Mouse (Mus musculus) spleen, adult 12 weeks (tissue): ENCODE measurements around the gene Gm13696.
"Not testable (repeated sequence)": the region's sequence is repeated elsewhere in the genome, so short reads cannot be mapped to it uniquely, and the experiment has no call there.

Experiments
- DNase-seq: peaks from one replicate; pipeline ENCODE4 v3.0.0; 2022; ENCODE audit warnings: low spot score

Gm13696 gene

GRCm38 (mm10) chr2:83972823-83973222 lies at the start of gene Gm13696:
Gene Gm13696, plus strand, starts transcription at chr2:83973123.
- DNase-seq: not testable (repeated sequence)

GRCm38 (mm10) chr2:83929478-83930088 lies 43.3 kb upstream of the Gm13696 start:
- no peak for DNase-seq

GRCm38 (mm10) chr2:83940931-83941361 lies 32.0 kb upstream of the Gm13696 start, which contains the start of gene Zswim2:
Gene Zswim2, minus strand, starts transcription at chr2:83941228.
- DNase-seq: no peak

GRCm38 (mm10) chr2:83941378-83941777 lies 31.5 kb upstream of the Gm13696 start:
- DNase-seq: no peak

GRCm38 (mm10) chr2:83941792-83942191 lies 31.1 kb upstream of the Gm13696 start:
- DNase-seq: no peak

GRCm38 (mm10) chr2:83955393-83955792 lies 17.5 kb upstream of the Gm13696 start, which contains the start of gene Gm13698:
Gene Gm13698, plus strand, starts transcription at chr2:83955693.
- not testable (repeated sequence) for DNase-seq

GRCm38 (mm10) chr2:83961203-83961602 lies 11.7 kb upstream of the Gm13696 start, which contains the start of gene Gm13693:
Gene Gm13693, plus strand, starts transcription at chr2:83961503.
- DNase-seq: not testable (repeated sequence)

- not testable (repeated sequence) for DNase-seq
Measured at GRCm38 (mm10) chr2:83967013-83967412, 5.9 kb upstream of the Gm13696 start, which contains the start of gene Gm13695. Gene Gm13695, plus strand, starts transcription at chr2:83967313.

- DNase-seq: not testable (repeated sequence)
Measured at GRCm38 (mm10) chr2:83978633-83979032, 5.7 kb downstream of the Gm13696 start, which contains the start of gene Gm13694. Gene Gm13694, plus strand, starts transcription at chr2:83978933.

- not testable (repeated sequence) for DNase-seq
Measured at GRCm38 (mm10) chr2:83984443-83984842, 11.5 kb downstream of the Gm13696 start, which contains the start of gene Gm13697. Gene Gm13697, plus strand, starts transcription at chr2:83984743.

GRCm38 (mm10) chr2:83990253-83990652 lies 17.3 kb downstream of the Gm13696 start, which contains the start of gene Gm13691:
Gene Gm13691, plus strand, starts transcription at chr2:83990553.
- not testable (repeated sequence) for DNase-seq

- peak; percentile 10 for DNase-seq
Measured at GRCm38 (mm10) chr2:83993639-83994255, 20.8 kb downstream of the Gm13696 start.

- not testable (repeated sequence) for DNase-seq
Measured at GRCm38 (mm10) chr2:83994526-83994925, 21.6 kb downstream of the Gm13696 start.

- no peak for DNase-seq
Measured at GRCm38 (mm10) chr2:84008913-84009312, 36.0 kb downstream of the Gm13696 start.

- DNase-seq: no peak
Measured at GRCm38 (mm10) chr2:84009818-84010217, 36.9 kb downstream of the Gm13696 start.

- DNase-seq: no peak
Measured at GRCm38 (mm10) chr2:84014572-84014971, 41.6 kb downstream of the Gm13696 start.

- not testable (repeated sequence) for DNase-seq
Measured at GRCm38 (mm10) chr2:84016291-84016690, 43.4 kb downstream of the Gm13696 start.

- no peak for DNase-seq
Measured at GRCm38 (mm10) chr2:84018330-84018729, 45.4 kb downstream of the Gm13696 start.

- DNase-seq: no peak
Measured at GRCm38 (mm10) chr2:84019519-84020305, 46.8 kb downstream of the Gm13696 start.

GRCm38 (mm10) chr2:84021930-84022329 lies 49.0 kb downstream of the Gm13696 start:
- no peak for DNase-seq

GRCm38 (mm10) chr2:84022905-84023304 lies 50.0 kb downstream of the Gm13696 start:
- DNase-seq: no peak

- no peak for DNase-seq
Measured at GRCm38 (mm10) chr2:84023319-84023718, 50.4 kb downstream of the Gm13696 start.
